Mouse (Mus musculus) small intestine, adult 2 months (tissue): Measurements from ENCODE around the gene Irf9. TPM values are rescaled to one million over a fixed set of nuclear protein-coding genes. Genes with fewer than 3 reads are reported as not detected.

Experiments used
- H3K27ac ChIP-seq: fragments of 200-500 bp; 2 replicates; pipeline ENCODE4 v1.5.1; 2012; ENCODE audit warnings: low read depth, low read length, control low read depth, inconsistent platforms; ENCODE audit not compliant: insufficient read depth
- H3K27me3 ChIP-seq: fragments of 200-500 bp; 2 replicates; pipeline ENCODE4 v1.6.1; 2012; ENCODE audit warnings: mild to moderate bottlenecking, moderate library complexity, low read length, inconsistent platforms; ENCODE audit not compliant: control insufficient read depth, insufficient read depth
- H3K36me3 ChIP-seq: fragments of 200-500 bp; 2 replicates; pipeline ENCODE4 v1.6.1; 2012; ENCODE audit warnings: mild to moderate bottlenecking, low read length, control low read depth, inconsistent platforms; ENCODE audit not compliant: control insufficient read depth, insufficient read depth
- H3K4me1 ChIP-seq: fragments of 200-500 bp; 2 replicates; pipeline ENCODE4 v1.6.1; 2012; ENCODE audit warnings: low read length, inconsistent platforms, mixed read lengths; ENCODE audit not compliant: control insufficient read depth, insufficient read depth, insufficient read length
- H3K4me3 ChIP-seq: fragments of 200-500 bp; 2 replicates; pipeline ENCODE4 v1.5.1; 2012; ENCODE audit warnings: low read depth, mild to moderate bottlenecking, control low read depth, inconsistent platforms, low read length, moderate library complexity
- CTCF ChIP-seq: fragments of 200-500 bp; IDR thresholded peaks from 2 replicates; pipeline ENCODE4 v1.5.1; 2012; ENCODE audit warnings: low read depth, mild to moderate bottlenecking, control low read depth, inconsistent platforms, low read length, moderate library complexity, mixed read lengths; ENCODE audit not compliant: insufficient replicate concordance, insufficient read length; ENCODE audit errors: extremely low read depth
- POLR2A ChIP-seq: fragments of 200-500 bp; IDR thresholded peaks from 2 replicates; pipeline ENCODE4 v1.6.1; 2012; ENCODE audit warnings: low read depth, mild to moderate bottlenecking, control low read depth, inconsistent platforms, low read length, moderate library complexity
- WGBS: fragments of 180-500 bp; shearing (Covaris S2); methylation state at CpG from one replicate; pipeline ENCODE4 v1.1.7; 2018; 5-methylcytosine and 5-hydroxymethylcytosine counted together
- polyA plus RNA-seq: library from polyadenylated mRNA; depleted of rRNA; stranded (reverse); fragments of >200 nt; gene quantifications from 2 replicates; pipeline ENCODE4 v1.2.3, GENCODE M21; 2012

Gene Irf9
- polyA plus RNA-seq, 1 experiment = 77.6 TPM

DNA sequence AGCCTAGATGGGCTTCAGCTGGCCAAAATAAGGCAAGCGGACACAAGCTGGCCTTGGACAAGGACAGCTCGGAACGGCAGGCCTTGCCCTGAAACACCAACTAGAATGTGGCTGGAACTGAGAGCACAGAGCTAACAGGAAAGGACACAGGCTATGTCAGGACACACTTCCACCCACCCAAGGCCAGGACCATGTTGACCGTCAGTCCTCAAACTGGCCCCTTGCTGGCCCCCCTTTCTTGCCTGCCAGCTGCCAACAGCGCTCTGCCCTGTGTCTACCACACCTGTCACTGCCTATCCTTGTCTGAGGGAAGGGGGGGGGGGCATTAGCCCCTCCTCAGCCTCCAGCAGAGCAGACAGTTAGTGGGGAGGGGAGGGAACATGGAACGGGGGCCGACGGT lies 28.1 kb upstream of the Irf9 start, which contains the start of gene Fitm1:
Fitm1 (plus strand) TSS at position 316 of the 400 bp plus-strand sequence.
- Histone ChIP-seq H3K4me1 (no peaks in the 10 kb centered on the region), H3K4me3 (no peak within 1 kb of the TSS), H3K27ac (no peak within 1 kb of the TSS), H3K36me3 (peaks cover 8% of the 10 kb centered on the region), H3K27me3 (no peaks in the 10 kb centered on the region)
- whole genome bisulfite sequencing = 84% methylated on average over 8 of the region's 8 CpGs
- no peak for TF ChIP-seq POLR2A
- no peak for TF ChIP-seq CTCF

GRCm38 (mm10) chr14:55575711-55576110 lies 27.7 kb upstream of the Irf9 start:
- 81% methylated on average over 13 of the region's 13 CpGs for WGBS
- Histone ChIP-seq H3K27me3 (no peaks in the 10 kb centered on the region), H3K36me3 (peaks cover 12% of the 10 kb centered on the region), H3K27ac (no peak overlapping the region), H3K4me3 (no peak overlapping the region), H3K4me1 (no peaks in the 10 kb centered on the region)
- TF ChIP-seq CTCF (no peak), POLR2A (no peak)

DNA sequence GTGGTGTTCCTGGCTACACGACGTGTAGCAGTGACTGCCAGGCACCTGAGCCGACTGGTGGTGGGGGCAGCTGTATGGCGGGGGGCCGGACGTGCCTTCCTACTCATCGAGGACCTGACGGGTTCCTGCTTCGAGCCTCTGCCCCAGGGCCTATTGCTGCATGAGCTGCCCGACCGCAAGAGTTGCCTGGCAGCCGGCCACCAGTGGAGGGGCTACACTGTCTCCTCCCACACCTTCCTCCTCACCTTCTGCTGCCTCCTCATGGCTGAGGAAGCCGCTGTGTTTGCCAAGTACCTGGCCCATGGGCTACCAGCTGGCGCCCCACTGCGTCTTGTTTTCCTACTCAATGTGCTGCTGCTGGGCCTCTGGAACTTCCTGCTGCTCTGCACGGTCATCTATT lies 27.0 kb upstream of the Irf9 start:
- Histone ChIP-seq H3K27me3 (no peaks in the 10 kb centered on the region), H3K36me3 (peaks cover 19% of the 10 kb centered on the region), H3K27ac (no peak overlapping the region), H3K4me3 (no peak overlapping the region), H3K4me1 (no peaks in the 10 kb centered on the region)
- 81% methylated on average over 16 of the region's 16 CpGs for WGBS
- TF ChIP-seq CTCF (no peak), POLR2A (no peak)

- under 1% methylated on average over 32 of the region's 32 CpGs for WGBS
- peaks cover 27% of the 10 kb centered on the region for H3K36me3 ChIP-seq
- no peaks in the 10 kb centered on the region for H3K27me3 ChIP-seq
- H3K27ac ChIP-seq = peak within 1 kb of the TSS; percentile 80
- H3K4me3 ChIP-seq = peak within 1 kb of the TSS; percentile 92
- H3K4me1 ChIP-seq = no peaks in the 10 kb centered on the region
- TF ChIP-seq CTCF (no peak), POLR2A (peak; percentile 60; the same call in 1 of the 2 replicates)
Measured at GRCm38 (mm10) chr14:55577871-55578667, 25.3 kb upstream of the Irf9 start, which contains the start of gene Psme1. TSS of gene Psme1 (plus strand) at chr14:55578123.

- Histone ChIP-seq H3K4me1 (no peaks in the 10 kb centered on the region), H3K36me3 (peaks cover 27% of the 10 kb centered on the region), H3K27me3 (no peaks in the 10 kb centered on the region), H3K4me3 (peak overlapping the region; percentile 92), H3K27ac (peak overlapping the region; percentile 80)
- 11% methylated on average over 6 of the region's 6 CpGs for WGBS
- TF ChIP-seq CTCF (no peak), POLR2A (no peak)
Measured at GRCm38 (mm10) chr14:55578668-55579269, 24.6 kb upstream of the Irf9 start.

GRCm38 (mm10) chr14:55579511-55580496 lies 23.6 kb upstream of the Irf9 start:
- H3K27ac ChIP-seq = no peak overlapping the region
- H3K27me3 ChIP-seq = no peaks in the 10 kb centered on the region
- H3K4me1 ChIP-seq = no peaks in the 10 kb centered on the region
- TF ChIP-seq POLR2A (no peak), CTCF (0 out of 2 replicates have a peak, but pooled peaks have one; percentile 5)
- 86% methylated on average over 23 of the region's 23 CpGs for WGBS
- H3K4me3 ChIP-seq = no peak overlapping the region
- peaks cover 27% of the 10 kb centered on the region for H3K36me3 ChIP-seq

- Histone ChIP-seq H3K36me3 (peaks cover 27% of the 10 kb centered on the region), H3K4me3 (no peak overlapping the region), H3K27ac (no peak overlapping the region), H3K4me1 (no peaks in the 10 kb centered on the region; the same call in 1 of the 2 replicates), H3K27me3 (no peaks in the 10 kb centered on the region)
- TF ChIP-seq CTCF (no peak), POLR2A (no peak)
- 91% methylated on average over 16 of the region's 16 CpGs for WGBS
Measured at GRCm38 (mm10) chr14:55580731-55581130, 22.6 kb upstream of the Irf9 start.
